Mouse (Mus musculus) midbrain, embryonic 12.5 days (tissue): Measurements from ENCODE around the gene Arhgef9. TPM values are rescaled to one million over a fixed set of nuclear protein-coding genes. Genes with fewer than 3 reads are reported as not detected.

Experiments used
- ATAC-seq: fragments of 200-750 bp; cut with Nextera tagmentation; 2 replicates; pipeline ENCODE4 v1.8.0; 2017; ENCODE audit warnings: low read depth, moderate TSS enrichment, moderate library complexity; ENCODE audit not compliant: low FRiP score
- H3K27ac ChIP-seq: fragments of 300-500 bp; sonication (generic); replicated peaks from 2 replicates; pipeline ENCODE4 v1.5.1; 2016; ENCODE audit warnings: mild to moderate bottlenecking
- H3K27me3 ChIP-seq: fragments of 300-500 bp; sonication (generic); 2 replicates; pipeline ENCODE4 v1.6.1; 2016; ENCODE audit warnings: mild to moderate bottlenecking
- H3K36me3 ChIP-seq: fragments of 300-500 bp; sonication (generic); 2 replicates; pipeline ENCODE4 v1.6.1; 2016
- H3K4me1 ChIP-seq: fragments of 300-500 bp; sonication (generic); 2 replicates; pipeline ENCODE4 v1.6.1; 2016
- H3K4me2 ChIP-seq: fragments of 300-500 bp; sonication (generic); replicated peaks from 2 replicates; pipeline ENCODE4 v1.6.1; 2016; ENCODE audit warnings: mild to moderate bottlenecking, moderate library complexity
- H3K4me3 ChIP-seq: fragments of 300-500 bp; sonication (generic); 2 replicates; pipeline ENCODE4 v1.5.1; 2016; ENCODE audit warnings: mild to moderate bottlenecking
- H3K9ac ChIP-seq: fragments of 300-500 bp; sonication (generic); replicated peaks from 2 replicates; pipeline ENCODE4 v1.6.1; 2016; ENCODE audit warnings: mild to moderate bottlenecking, moderate library complexity
- H3K9me3 ChIP-seq: fragments of 300-500 bp; sonication (generic); 2 replicates; pipeline ENCODE4 v1.6.1; 2016; ENCODE audit warnings: mild to moderate bottlenecking
- WGBS: fragments of 180-500 bp; shearing (Covaris S2); methylation state at CpG from one replicate; pipeline ENCODE4 v1.1.7; 2016; 5-methylcytosine and 5-hydroxymethylcytosine counted together
- polyA plus RNA-seq: library from polyadenylated mRNA; unstranded; fragments of >200 nt; fragmentation: Nextera tagmentation; extraction: Ambion mirVana; gene quantifications from 2 replicates; pipeline ENCODE4 v1.2.1, GENCODE M21; 2016

Arhgef9 gene
- polyA plus RNA-seq, 1 experiment from 2014 or later: 26.9 TPM

GRCm38 (mm10) chrX:95132996-95133395 is 63.7 kb downstream of the Arhgef9 start:
- Histone ChIP-seq H3K36me3 (no peaks in the 10 kb centered on the region), H3K27me3 (no peaks in the 10 kb centered on the region), H3K4me1 (no peaks in the 10 kb centered on the region), H3K4me2 (no peak overlapping the region), H3K9ac (no peak overlapping the region), H3K4me3 (no peak overlapping the region), H3K9me3 (no peaks in the 10 kb centered on the region), H3K27ac (no peak overlapping the region)
- WGBS: 72% methylated on average over 1 of the region's 1 CpGs
- ATAC-seq: no peak

- H3K27me3 ChIP-seq: no peaks in the 10 kb centered on the region
- H3K9me3 ChIP-seq: no peaks in the 10 kb centered on the region
- no peaks in the 10 kb centered on the region for H3K4me1 ChIP-seq
- WGBS: 92% methylated on average over 1 of the region's 1 CpGs
- no peak for ATAC-seq
- no peaks in the 10 kb centered on the region for H3K36me3 ChIP-seq
- H3K4me3 ChIP-seq: no peak overlapping the region
- H3K9ac ChIP-seq: no peak overlapping the region
- no peak overlapping the region for H3K4me2 ChIP-seq
- no peak overlapping the region for H3K27ac ChIP-seq
Observed at GRCm38 (mm10) chrX:95131783-95132182, 64.9 kb downstream of the Arhgef9 start.

DNA sequence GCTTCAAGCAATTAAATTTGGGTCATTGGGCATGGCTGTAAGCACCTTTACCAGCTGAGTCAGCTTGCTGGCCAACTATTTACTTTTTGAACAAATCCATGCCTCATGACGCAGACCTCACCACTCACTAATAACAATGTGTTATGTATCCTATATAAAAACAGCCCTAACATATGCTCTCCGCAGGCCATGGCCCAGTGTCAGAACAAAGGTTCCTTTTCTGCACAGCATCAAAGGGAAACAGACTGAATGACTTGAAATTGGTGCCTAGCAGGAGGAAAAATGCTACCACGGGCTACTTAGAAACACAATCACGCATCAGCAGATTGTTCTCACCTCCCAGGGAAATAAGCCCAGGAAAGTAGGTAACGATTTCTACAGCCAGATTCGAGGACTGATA is 73.2 kb downstream of the Arhgef9 start:
- no peak overlapping the region for H3K9ac ChIP-seq
- 65% methylated on average over 6 of the region's 6 CpGs for WGBS
- no peak overlapping the region for H3K4me3 ChIP-seq
- no peak overlapping the region for H3K4me2 ChIP-seq
- no peaks in the 10 kb centered on the region for H3K27me3 ChIP-seq
- H3K36me3 ChIP-seq: no peaks in the 10 kb centered on the region
- no peaks in the 10 kb centered on the region for H3K4me1 ChIP-seq
- no peak overlapping the region for H3K27ac ChIP-seq
- no peak for ATAC-seq
- H3K9me3 ChIP-seq: no peaks in the 10 kb centered on the region

DNA sequence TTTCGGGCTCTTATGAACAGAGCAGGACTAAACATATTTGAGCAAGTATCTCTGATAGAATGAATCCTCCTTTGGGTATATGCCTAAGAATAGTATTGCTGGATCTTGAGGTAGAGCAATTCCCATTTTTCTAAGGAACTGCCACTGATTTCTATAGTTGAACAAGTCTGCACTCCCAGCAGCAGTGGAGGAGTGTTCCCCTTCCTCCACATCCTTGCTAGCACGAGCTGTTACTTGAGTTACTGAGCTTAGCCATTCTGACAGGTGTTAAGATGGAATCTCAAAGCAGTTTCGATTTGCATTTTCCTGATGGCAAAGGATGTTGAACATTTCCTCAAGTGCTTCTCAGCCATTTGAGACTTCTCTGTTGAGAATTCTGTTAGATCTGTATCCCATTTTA is 92.3 kb downstream of the Arhgef9 start:
- no peaks in the 10 kb centered on the region for H3K36me3 ChIP-seq
- H3K27me3 ChIP-seq: no peaks in the 10 kb centered on the region; the same call in 1 of the 2 replicates
- WGBS: 76% methylated on average over 3 of the region's 3 CpGs
- no peak overlapping the region for H3K4me3 ChIP-seq
- no peak for ATAC-seq
- H3K27ac ChIP-seq: no peak overlapping the region
- no peak overlapping the region for H3K9ac ChIP-seq
- no peaks in the 10 kb centered on the region for H3K9me3 ChIP-seq
- H3K4me2 ChIP-seq: no peak overlapping the region
- no peaks in the 10 kb centered on the region for H3K4me1 ChIP-seq

DNA sequence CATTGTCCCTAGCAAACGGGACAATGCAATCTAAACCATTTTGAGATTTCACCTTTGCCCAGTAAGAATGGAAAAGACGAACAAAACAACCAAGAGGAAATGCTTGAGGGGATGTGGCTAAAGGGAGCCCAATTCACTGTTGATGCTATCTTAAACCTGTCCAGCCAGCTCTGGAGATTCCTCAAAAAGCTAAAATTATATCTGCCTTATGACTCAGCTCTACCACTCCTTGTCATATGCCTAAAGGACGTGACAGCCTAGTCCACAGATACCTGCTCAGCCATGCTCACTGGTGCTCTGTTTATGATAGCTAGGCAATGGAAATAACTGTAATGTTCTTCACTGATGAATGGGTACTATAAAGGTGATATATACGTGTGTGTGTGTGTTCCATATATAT is 109.0 kb downstream of the Arhgef9 start:
- Histone ChIP-seq H3K9me3 (no peaks in the 10 kb centered on the region), H3K4me3 (no peak overlapping the region), H3K27me3 (no peaks in the 10 kb centered on the region), H3K4me2 (no peak overlapping the region), H3K36me3 (no peaks in the 10 kb centered on the region), H3K27ac (no peak overlapping the region), H3K9ac (no peak overlapping the region), H3K4me1 (no peaks in the 10 kb centered on the region)
- ATAC-seq: no peak
- WGBS: 78% methylated on average over 4 of the region's 4 CpGs

GRCm38 (mm10) chrX:95077013-95077699 is 119.5 kb downstream of the Arhgef9 start:
- H3K36me3 ChIP-seq: no peaks in the 10 kb centered on the region
- ATAC-seq: no peak
- H3K4me1 ChIP-seq: no peaks in the 10 kb centered on the region
- 86% methylated on average over 9 of the region's 9 CpGs for WGBS
- H3K9ac ChIP-seq: no peak overlapping the region
- no peaks in the 10 kb centered on the region for H3K9me3 ChIP-seq
- no peak overlapping the region for H3K27ac ChIP-seq
- H3K4me2 ChIP-seq: no peak overlapping the region
- no peaks in the 10 kb centered on the region for H3K27me3 ChIP-seq
- no peak overlapping the region for H3K4me3 ChIP-seq

- H3K27ac ChIP-seq: no peak overlapping the region
- no peaks in the 10 kb centered on the region for H3K9me3 ChIP-seq
- no peaks in the 10 kb centered on the region for H3K36me3 ChIP-seq
- H3K4me1 ChIP-seq: no peaks in the 10 kb centered on the region
- H3K4me3 ChIP-seq: no peak overlapping the region
- H3K9ac ChIP-seq: no peak overlapping the region
- no peaks in the 10 kb centered on the region; the same call in 1 of the 2 replicates for H3K27me3 ChIP-seq
- no peak overlapping the region for H3K4me2 ChIP-seq
- whole genome bisulfite sequencing: 71% methylated on average over 5 of the region's 5 CpGs
- ATAC-seq: no peak
Observed at GRCm38 (mm10) chrX:95027907-95028306, 168.7 kb downstream of the Arhgef9 start.

DNA sequence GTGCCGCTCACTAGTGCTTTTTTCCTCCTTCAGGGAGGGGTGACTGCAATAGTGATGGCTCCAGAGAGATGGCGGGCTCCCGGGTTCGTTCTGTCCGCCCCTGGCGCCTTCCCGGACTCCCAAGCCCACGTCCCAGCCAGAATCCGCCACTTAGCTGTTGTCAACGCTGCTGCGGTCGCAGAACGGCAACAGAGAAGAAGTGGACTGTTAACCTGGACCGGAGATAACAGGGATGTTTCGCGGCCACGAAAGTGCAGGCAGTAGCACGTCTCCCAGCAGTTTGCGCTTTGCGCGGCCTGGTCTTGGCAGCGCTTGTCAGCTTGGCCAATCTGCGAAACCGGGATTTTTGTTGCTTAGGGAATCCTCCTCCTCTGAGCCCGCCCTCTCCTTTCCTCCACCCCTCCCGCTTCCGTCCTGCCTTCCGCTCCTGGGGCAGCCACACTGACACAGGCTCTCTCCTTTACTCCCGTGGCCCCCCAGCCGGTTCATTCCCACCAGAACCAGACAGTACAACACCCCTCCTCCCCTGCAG is 170.2 kb downstream of the Arhgef9 start, which contains the start of gene Spin4:
Gene Spin4 (minus strand): TSS at position 322 of the 532 bp plus-strand sequence.
- Histone ChIP-seq H3K9ac (peak within 1 kb of the TSS; percentile 59), H3K9me3 (no peaks in the 10 kb centered on the region), H3K27me3 (no peaks in the 10 kb centered on the region; the same call in 1 of the 2 replicates), H3K27ac (peak within 1 kb of the TSS; percentile 85), H3K4me2 (peak within 1 kb of the TSS; percentile 57), H3K4me1 (no peaks in the 10 kb centered on the region), H3K4me3 (peak within 1 kb of the TSS; percentile 50), H3K36me3 (no peaks in the 10 kb centered on the region)
- ATAC-seq: peak; percentile 95
- 15% methylated on average over 30 of the region's 30 CpGs for WGBS

DNA sequence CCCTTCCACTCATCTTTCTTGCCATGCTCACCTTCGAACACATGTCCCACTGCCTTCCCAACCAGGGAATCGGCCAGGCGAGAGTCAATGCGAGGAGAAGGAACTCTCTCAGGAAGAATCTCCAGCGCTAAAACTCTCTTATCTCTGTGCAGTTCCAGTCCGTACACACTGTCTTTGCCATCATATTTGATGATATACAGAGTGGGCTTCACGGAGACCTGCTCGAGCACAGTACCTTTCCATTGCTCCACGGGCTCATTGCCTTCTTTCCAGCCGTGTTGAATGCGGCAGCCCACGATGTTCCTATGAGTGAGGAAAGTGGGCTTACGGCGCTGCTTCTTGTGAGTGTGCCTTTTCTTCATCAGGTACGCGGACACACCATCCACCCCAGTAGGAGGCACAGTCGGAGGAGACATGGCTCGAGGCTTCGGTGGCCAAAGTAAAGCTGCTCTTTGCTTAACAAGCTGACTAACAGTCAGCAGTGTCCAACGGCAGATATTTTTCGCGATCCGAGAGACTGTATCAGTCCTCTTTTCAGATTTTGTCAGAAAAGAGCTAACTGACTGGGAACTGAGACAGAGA is 170.8 kb downstream of the Arhgef9 start:
- 24% methylated on average over 23 of the region's 23 CpGs for WGBS
- no peaks in the 10 kb centered on the region for H3K9me3 ChIP-seq
- no peaks in the 10 kb centered on the region for H3K4me1 ChIP-seq
- no peaks in the 10 kb centered on the region; the same call in 1 of the 2 replicates for H3K27me3 ChIP-seq
- peak; percentile 57 for ATAC-seq
- H3K4me3 ChIP-seq: peak overlapping the region; percentile 50
- no peaks in the 10 kb centered on the region for H3K36me3 ChIP-seq
- peak overlapping the region; percentile 59 for H3K9ac ChIP-seq
- peak overlapping the region; percentile 85 for H3K27ac ChIP-seq
- H3K4me2 ChIP-seq: peak overlapping the region; percentile 57

DNA sequence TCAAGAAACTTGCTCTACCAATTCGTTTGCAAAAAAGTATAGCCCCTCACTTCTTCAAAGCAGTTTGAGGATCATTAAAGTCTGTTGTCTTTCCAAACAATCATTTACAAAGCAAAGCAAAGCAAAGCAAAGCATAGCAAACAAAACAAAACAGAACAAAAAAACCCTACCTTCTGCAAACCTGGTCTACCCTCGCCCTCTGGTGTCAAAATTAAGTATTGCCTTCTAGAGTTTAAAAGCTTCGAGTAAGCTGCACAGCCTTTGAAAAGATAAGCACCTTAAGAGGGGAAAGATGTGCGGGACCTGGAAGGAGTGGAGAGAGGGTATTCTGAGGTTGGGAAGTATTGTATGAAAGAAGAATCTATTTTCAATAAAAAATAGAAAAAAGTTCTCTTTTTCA is 184.6 kb downstream of the Arhgef9 start:
- no peak overlapping the region for H3K27ac ChIP-seq
- H3K4me3 ChIP-seq: no peak overlapping the region
- H3K27me3 ChIP-seq: peaks cover 1% of the 10 kb centered on the region; the same call in 1 of the 2 replicates
- WGBS: 27% methylated on average over 4 of the region's 4 CpGs
- no peaks in the 10 kb centered on the region for H3K4me1 ChIP-seq
- no peak overlapping the region for H3K9ac ChIP-seq
- no peaks in the 10 kb centered on the region for H3K36me3 ChIP-seq
- no peaks in the 10 kb centered on the region for H3K9me3 ChIP-seq
- no peak for ATAC-seq
- no peak overlapping the region for H3K4me2 ChIP-seq
